Mouse (Mus musculus): Measurements from ENCODE around the gene Slc48a1.

Gene Slc48a1

GRCm38 (mm10) chr15:97800853-97801252 is 22.5 kb downstream of the Slc48a1 start:
- DNase-seq (ENCODE audit: extremely low spot score, low spot score), result no peak

DNA sequence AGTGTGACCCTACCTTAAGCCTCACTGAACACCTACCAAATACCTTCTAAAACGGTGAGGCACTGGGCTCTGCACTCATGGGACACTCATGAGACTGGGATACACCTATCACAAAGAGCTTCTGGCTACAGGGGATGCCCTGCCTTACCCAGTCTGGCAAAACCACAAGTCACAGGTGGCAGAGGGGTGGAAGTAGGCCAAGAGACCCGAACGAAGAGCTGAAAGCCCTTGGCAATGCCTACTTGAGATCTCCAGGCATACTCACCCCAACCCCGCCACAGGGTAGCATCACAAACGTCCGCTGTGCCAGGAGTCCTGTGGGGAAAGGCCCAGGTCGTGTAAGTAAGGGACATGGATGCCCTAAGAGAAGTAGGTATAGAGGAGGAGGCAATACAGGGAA is 23.5 kb downstream of the Slc48a1 start:
- DNase-seq (ENCODE audit: extremely low spot score, low spot score), result no peak

DNA sequence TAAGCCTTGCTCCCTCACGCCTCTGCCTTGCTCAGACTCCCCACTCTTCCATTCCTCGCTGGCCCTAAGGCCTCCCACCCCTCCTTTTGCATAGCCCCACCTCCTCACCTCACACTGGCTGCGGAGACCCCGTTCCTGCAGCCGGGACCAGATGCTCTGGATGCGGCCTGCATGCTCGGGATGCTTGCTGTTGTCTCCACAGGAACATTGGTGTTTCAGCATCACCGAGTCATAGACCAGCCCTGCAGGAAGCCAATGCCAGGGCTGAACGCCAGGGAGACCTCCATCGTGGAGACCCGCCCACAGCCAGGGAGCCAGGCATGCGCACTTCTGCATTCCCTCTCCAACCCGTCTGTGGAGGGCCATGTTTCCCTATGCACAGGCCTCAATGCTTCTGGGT is 24.3 kb downstream of the Slc48a1 start:
- DNase-seq (ENCODE audit: extremely low spot score, low spot score), result peak; percentile 61

DNA sequence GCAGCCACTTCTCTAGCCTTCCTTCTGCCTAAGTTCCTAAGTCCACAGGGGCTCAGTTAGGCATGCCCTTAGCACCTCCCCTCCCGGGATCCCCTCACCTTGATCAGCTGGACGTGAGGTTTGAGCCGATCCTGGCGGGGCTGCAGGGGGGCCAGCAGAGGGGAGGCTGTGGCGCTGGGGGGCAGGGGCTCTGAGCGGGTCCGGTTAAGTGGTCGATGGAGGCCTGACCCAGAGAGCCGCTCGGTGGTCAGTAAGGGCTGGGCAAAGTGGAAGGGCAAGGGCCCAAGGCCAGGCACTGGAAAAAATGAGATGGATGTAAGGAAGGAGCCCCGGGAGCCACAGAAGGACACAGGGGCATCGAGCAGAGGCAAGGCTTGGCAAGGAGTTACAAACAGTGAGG is 29.5 kb downstream of the Slc48a1 start:
- DNase-seq (ENCODE audit: extremely low spot score, low spot score), result no peak

DNA sequence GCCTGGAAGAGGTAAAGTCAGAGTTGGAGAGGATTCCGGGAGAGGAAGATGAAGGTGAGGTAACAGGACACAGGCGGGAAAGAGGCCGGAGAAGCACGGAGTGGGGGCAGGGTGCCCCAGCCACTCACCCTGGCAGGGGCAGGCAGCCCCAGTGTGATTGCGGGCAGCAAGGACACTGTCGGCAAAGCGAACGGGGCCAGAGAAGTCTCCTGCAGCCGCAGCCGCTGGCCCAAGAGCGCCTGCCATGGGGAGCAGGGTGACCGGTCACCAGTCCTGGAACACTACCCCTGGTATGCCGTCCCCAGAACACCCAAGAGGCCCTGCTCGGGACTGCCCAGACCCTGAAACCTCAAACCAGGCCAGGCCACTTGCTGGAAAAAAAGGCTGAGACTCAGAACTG is 30.2 kb downstream of the Slc48a1 start:
- no peak for DNase-seq (ENCODE audit: extremely low spot score, low spot score)

- no peak for DNase-seq (ENCODE audit: extremely low spot score, low spot score)
These were observed 30.9 kb downstream of the Slc48a1 start for GRCm38 (mm10) chr15:97809206-97809605.

DNA sequence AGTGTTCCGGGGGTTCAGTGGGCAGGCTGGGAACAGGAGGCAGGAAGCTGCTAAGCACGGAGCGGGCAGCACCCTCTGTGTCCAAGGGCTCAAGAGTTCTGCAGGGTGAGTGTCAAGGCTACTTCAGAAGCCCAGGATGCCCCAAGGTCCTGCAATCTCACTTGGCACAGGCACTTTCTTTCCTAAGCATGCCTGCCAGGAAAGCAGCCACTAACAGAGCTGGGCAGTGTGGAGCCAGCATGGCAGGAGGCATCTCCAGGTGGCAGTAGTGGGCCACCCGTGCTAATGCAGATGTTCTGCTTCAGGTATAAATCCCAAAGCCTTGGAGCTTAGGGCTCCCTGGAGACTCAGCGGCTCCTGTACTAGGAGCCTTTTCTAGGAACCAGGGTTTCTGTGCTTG is 31.6 kb downstream of the Slc48a1 start:
- no peak for DNase-seq (ENCODE audit: extremely low spot score, low spot score)

- DNase-seq (ENCODE audit: extremely low spot score, low spot score), result no peak
These were observed 32.1 kb downstream of the Slc48a1 start for GRCm38 (mm10) chr15:97810399-97810798.

- no peak for DNase-seq (ENCODE audit: extremely low spot score, low spot score)
These were observed 33.0 kb downstream of the Slc48a1 start for GRCm38 (mm10) chr15:97811307-97811706.

DNA sequence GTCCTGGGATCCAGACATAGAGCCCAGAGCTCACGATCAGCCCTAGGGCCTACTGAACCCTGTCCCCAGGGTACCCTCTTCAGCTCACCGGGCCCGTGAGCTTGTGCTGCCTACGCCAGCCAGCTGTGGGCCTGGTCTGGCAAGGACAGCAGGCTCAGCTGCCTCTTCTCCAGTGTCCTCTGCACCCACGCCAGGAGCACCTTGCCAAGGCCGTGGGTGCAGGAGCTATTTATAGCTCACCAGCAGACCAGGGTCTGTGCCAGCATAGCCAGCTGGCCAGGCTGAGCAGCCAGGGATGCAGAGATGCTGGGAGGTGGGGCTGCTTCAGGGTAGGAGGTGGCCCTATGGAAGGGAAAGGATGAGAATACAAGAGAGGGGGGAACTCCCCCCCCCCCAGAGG is 33.8 kb downstream of the Slc48a1 start:
- DNase-seq (ENCODE audit: extremely low spot score, low spot score), result no peak

- no peak for DNase-seq (ENCODE audit: extremely low spot score, low spot score)
These were observed 34.6 kb downstream of the Slc48a1 start for GRCm38 (mm10) chr15:97812875-97813274.

DNA sequence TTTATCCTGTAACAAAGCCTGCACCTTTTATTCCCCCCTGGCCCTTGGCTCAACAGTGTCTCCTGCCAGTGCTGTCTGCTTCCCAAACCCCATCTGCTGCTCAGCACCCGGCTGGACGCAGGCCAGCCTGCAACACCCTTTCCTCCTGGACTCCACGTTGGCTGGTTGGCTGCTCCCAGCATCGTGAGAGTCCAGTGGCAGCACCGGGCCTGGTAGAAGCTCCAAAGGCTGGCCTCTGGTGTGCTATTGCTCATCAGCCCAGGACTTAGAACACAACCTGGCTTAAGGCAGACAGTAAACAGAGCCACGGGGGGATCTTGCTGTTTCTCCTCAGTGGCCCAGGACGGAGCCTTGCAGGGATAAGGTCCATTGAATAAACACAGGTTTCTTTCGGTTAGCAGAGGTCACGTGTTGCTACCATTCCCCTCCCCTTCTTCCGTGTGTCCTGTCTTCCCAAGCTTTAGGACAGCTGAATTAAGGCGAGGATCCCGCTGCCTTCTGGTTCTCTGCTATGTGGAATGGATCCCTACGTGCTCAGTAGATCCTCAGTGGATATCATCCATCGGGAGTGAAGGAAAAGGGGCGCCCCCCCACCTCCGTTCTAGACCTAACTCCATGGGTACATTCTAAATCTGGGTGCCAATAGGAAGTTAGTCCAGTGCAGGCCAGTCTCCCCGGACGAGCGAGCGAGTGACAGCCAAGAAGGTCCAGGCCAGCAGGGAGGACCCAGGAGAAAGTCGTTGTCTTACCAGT is 35.3 kb downstream of the Slc48a1 start:
- no peak for DNase-seq (ENCODE audit: extremely low spot score, low spot score)

DNA sequence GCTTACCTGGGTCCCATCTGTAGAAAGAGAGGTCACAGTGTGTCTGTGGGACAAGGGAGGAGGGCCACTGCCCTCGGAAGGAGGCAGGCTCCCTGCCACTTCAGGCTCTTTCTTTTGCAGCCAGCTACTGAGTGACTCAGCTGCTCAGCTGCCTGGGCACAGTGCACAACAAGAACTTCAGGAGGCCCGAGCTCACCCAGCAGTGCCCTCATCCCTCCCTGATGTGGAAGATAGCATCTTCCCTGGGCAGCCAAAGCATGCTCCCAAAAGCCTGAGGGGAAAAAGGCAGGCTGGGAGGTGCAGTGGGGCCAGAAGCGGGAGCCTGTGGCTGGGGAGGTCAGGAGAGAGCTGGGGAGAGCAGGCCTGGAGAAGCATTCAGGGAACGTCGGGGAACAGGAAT is 36.4 kb downstream of the Slc48a1 start:
- DNase-seq (ENCODE audit: extremely low spot score, low spot score), result no peak

DNA sequence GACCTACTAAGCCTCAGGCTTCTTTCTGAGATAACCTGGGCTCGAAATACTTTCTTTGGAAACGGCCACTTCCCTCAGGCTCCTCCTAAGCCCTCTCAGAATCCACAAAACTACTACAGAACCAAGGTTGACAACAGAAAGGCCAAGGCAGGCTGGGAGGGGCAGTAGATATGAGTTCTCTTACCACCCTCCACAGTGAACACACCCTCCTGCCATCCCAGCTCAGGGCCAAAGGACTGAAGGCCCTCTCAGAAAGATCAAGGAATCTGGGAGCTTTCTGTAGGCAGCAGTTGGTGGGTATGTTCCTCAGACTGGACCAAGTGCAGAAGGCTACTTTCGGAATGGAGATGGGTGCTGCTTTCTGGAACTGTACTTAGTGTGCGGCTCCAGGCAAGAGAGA is 36.9 kb downstream of the Slc48a1 start:
- no peak for DNase-seq (ENCODE audit: extremely low spot score, low spot score)

GRCm38 (mm10) chr15:97816199-97816994 is 38.1 kb downstream of the Slc48a1 start:
- DNase-seq (ENCODE audit: extremely low spot score, low spot score), result no peak

- DNase-seq (ENCODE audit: extremely low spot score, low spot score), result no peak
These were observed 41.6 kb downstream of the Slc48a1 start for GRCm38 (mm10) chr15:97819937-97820336.

DNA sequence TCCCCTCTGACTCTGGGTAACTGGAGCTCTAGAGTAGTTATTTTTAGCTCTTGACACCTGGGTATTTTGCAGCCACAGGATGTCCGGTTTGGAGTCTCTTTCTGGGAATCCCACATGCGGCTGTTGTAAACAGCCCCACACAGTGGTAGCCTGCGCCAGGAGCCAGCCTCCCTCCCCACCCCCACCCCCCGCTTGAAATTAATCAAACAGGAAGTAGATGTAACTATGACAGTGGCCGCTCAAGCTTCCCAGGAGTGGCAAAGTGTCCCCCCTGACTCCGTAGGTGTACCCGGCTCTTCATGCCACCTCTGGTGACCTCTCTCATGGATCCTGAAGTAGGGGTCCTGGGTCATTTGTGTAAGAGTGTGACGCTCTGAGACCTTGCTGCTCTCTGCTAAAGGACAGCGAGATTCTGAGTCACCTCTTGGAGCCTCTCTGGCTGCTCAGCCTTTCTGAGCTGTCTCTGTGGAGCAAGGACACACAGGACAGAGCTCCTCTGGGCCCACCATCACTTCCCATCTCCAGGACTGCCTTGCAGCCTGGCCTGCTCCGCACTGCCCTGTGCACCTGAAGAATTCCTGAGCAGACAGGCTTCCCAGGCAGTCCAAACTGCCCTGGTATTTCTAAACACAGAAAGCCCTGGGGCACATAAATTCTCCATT is 43.1 kb downstream of the Slc48a1 start:
- no peak for DNase-seq (ENCODE audit: extremely low spot score, low spot score)

DNA sequence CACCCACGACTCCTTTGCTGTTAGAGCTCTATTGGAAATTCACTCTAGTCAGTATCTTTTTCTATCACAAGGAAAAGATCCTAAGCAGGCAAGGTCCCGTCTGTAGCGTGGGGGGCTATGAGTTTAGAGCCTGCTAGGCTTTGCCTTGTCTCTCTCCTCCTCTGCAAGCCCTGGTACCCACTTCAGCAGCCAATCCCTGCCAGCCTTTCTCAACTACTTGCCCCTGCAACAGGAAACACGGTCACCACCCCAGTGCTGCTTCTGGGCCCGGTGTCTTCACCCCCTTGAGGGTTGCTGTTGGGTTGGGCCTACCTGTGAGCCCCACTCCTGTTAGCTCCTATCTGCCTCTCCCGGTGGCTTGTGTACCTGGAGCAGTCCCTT is 43.7 kb downstream of the Slc48a1 start:
- no peak for DNase-seq (ENCODE audit: extremely low spot score, low spot score)

GRCm38 (mm10) chr15:97822545-97823228 is 44.4 kb downstream of the Slc48a1 start:
- no peak for DNase-seq (ENCODE audit: extremely low spot score, low spot score)

- no peak for DNase-seq (ENCODE audit: extremely low spot score, low spot score)
These were observed 45.2 kb downstream of the Slc48a1 start for GRCm38 (mm10) chr15:97823479-97823878.

GRCm38 (mm10) chr15:97824042-97824441 is 45.7 kb downstream of the Slc48a1 start:
- no peak for DNase-seq (ENCODE audit: extremely low spot score, low spot score)

Data from neural tube, embryonic 10.5 days (tissue).